21 mouse cellular contexts compared by ENCODE assay signal in the genomic region with DNA sequence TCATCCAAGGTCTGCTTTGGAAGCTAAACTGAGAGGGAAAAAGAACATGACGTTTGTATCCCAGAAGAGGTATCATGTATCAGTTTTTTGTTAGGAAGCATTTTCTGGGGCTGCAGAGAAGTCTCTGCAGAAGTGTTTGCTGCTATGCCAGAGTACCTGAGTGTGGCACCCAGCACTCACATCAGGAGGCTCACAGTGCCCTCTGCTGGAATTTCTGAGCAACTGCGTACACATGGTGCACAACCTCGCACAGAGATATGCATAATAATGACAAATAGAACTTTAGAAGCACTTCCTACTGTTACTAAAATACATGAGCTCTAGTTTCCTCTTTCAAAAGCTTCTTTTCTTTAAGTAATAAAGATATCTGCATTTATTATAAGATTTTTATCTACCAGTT.
DNase-seq lines count a peak whose midpoint lies in the region; ATAC-seq and TF ChIP-seq lines count a peak whose summit lies in the region.
"Had no signal": no experiment of that assay in that cellular context is flagged by ENCODE, and none has a peak within 500 bp of the region (broad histone marks: within the 10 kb centered on the region; RNA-seq: fewer than 3 reads in every experiment).

No protein-coding gene starts in this region.

- H3K4me2 ChIP-seq in embryonic facial prominence, embryonic 11.5 days (ENCODE audit: low read depth, low read length), result no peak overlapping the region
- H3K4me2 ChIP-seq: hindbrain, embryonic 13.5 days; intestine, embryonic 15.5 days; lung, embryonic 15.5 days; stomach, embryonic 15.5 days had no signal

- peak; percentile 16 for DNase-seq in embryonic facial prominence, embryonic 11.5 days (ENCODE audit: low spot score)
- no peak for DNase-seq in embryonic facial prominence, embryonic 10.5 days (ENCODE audit: low spot score)
- no peak for DNase-seq in layer of hippocampus, adult 2 months (ENCODE audit: low spot score in 2 of 2)
- no peak for DNase-seq in layer of hippocampus, postnatal 36 days
- DNase-seq in 3T3-L1 (ENCODE audit: low read depth, low spot score) (peak; percentile 7), NIH3T3 (ENCODE audit: low read depth) (peak; percentile 8)
- DNase-seq in frontal cortex, postnatal 25 days (ENCODE audit: low spot score in 2 of 2), result no peak
- DNase-seq in ovary, adult 18-20 months (ENCODE audit: low spot score), result no peak
- DNase-seq: adrenal gland, adult 8-10 months; cerebellum, adult 2 months; embryo, embryonic 11 days; kidney, postnatal 25 days; layer of hippocampus, adult 9-11 months; midbrain, embryonic 14.5 days; thymus, postnatal 14 days had no signal

- no peak overlapping the region for H3K27ac ChIP-seq in embryonic facial prominence, embryonic 11.5 days (replicated peaks; ENCODE audit: low read depth, low read length)
- no peak overlapping the region for H3K27ac ChIP-seq in embryonic facial prominence, embryonic 10.5 days (replicated peaks)
- no peak overlapping the region for H3K27ac ChIP-seq in layer of hippocampus, adult 2 months
- H3K27ac ChIP-seq: hindbrain, embryonic 13.5 days; intestine, embryonic 15.5 days; lung, embryonic 15.5 days; stomach, embryonic 15.5 days had no signal

- ATAC-seq in embryonic facial prominence, embryonic 11.5 days (replicated peaks; ENCODE audit: insufficient number of reproducible peaks, low FRiP score, low TSS enrichment, low read depth), result no peak
- ATAC-seq: forebrain, embryonic 16.5 days; intestine, embryonic 15.5 days had no signal

- no peak overlapping the region for H3K9ac ChIP-seq in embryonic facial prominence, embryonic 11.5 days (replicated peaks; ENCODE audit: low read length)
- H3K9ac ChIP-seq: hindbrain, embryonic 13.5 days; intestine, embryonic 15.5 days; lung, embryonic 15.5 days; stomach, embryonic 15.5 days had no signal

- no peaks in the 10 kb centered on the region for H3K4me1 ChIP-seq in embryonic facial prominence, embryonic 11.5 days (ENCODE audit: control insufficient read depth, insufficient read depth, low read length)
- H3K4me1 ChIP-seq in embryonic facial prominence, embryonic 10.5 days, result no peaks in the 10 kb centered on the region
- H3K4me1 ChIP-seq: hindbrain, embryonic 13.5 days; intestine, embryonic 15.5 days; lung, embryonic 15.5 days; stomach, embryonic 15.5 days had no signal

- H3K4me3 ChIP-seq in embryonic facial prominence, embryonic 11.5 days (ENCODE audit: low read depth, low read length), result no peak overlapping the region
- no peak overlapping the region for H3K4me3 ChIP-seq in embryonic facial prominence, embryonic 10.5 days
- no peak overlapping the region for H3K4me3 ChIP-seq in layer of hippocampus, adult 2 months
- H3K4me3 ChIP-seq: erythroblast, embryonic 14.5 days; hindbrain, embryonic 13.5 days; intestine, embryonic 15.5 days; lung, embryonic 15.5 days; stomach, embryonic 15.5 days had no signal

- no peaks in the 10 kb centered on the region for H3K9me3 ChIP-seq in embryonic facial prominence, embryonic 11.5 days (replicated peaks; ENCODE audit: control insufficient read depth, low read length)
- 0 out of 2 replicates have a peak, but pooled peaks cover 7% of the 10 kb centered on the region for H3K9me3 ChIP-seq in embryonic facial prominence, embryonic 10.5 days
- H3K9me3 ChIP-seq: intestine, embryonic 15.5 days; lung, embryonic 15.5 days; stomach, embryonic 15.5 days had no signal

- H3K27me3 ChIP-seq in embryonic facial prominence, embryonic 11.5 days (ENCODE audit: control insufficient read depth, insufficient read depth, low read length), result no peaks in the 10 kb centered on the region
- H3K27me3 ChIP-seq in embryonic facial prominence, embryonic 10.5 days (replicated peaks; ENCODE audit: low read depth, poor library complexity, severe bottlenecking), result no peaks in the 10 kb centered on the region
- H3K27me3 ChIP-seq: hindbrain, embryonic 13.5 days; intestine, embryonic 15.5 days; lung, embryonic 15.5 days; stomach, embryonic 15.5 days had no signal

- H3K36me3 ChIP-seq in embryonic facial prominence, embryonic 11.5 days (replicated peaks; ENCODE audit: control insufficient read depth, insufficient read depth, low read depth, low read length), result no peaks in the 10 kb centered on the region
- H3K36me3 ChIP-seq in embryonic facial prominence, embryonic 10.5 days (replicated peaks), result no peaks in the 10 kb centered on the region
- H3K36me3 ChIP-seq: hindbrain, embryonic 13.5 days; intestine, embryonic 15.5 days; lung, embryonic 15.5 days; stomach, embryonic 15.5 days had no signal

- 85% methylated on average over 3 of the region's 3 CpGs for WGBS in embryonic facial prominence, embryonic 11.5 days
- WGBS in embryonic facial prominence, embryonic 10.5 days, result 94% methylated on average over 3 of the region's 3 CpGs

- TF ChIP-seq CTCF in layer of hippocampus, adult 2 months (conservative IDR thresholded peaks at IDR 0.05), result peak; percentile 63

Comparison
In these comparisons a context has a peak if more than half of its experiments do, and no peak if none do; other contexts are left out.
1. DNase-seq: peak in embryonic facial prominence, embryonic 11.5 days (single experiment), 3T3-L1 (single experiment) and NIH3T3 (single experiment); none in embryonic facial prominence, embryonic 10.5 days (single experiment), layer of hippocampus, adult 2 months (0 of 2), layer of hippocampus, postnatal 36 days (0 of 2), frontal cortex, postnatal 25 days (0 of 2) and ovary, adult 18-20 months (single experiment).